Mouse (Mus musculus) bone marrow macrophage, adult 2 months (primary cell): Measurements from ENCODE around the gene Ryk.

Experiments used
- CTCF ChIP-seq: IDR thresholded peaks from 2 replicates; pipeline ENCODE4 v1.5.1; 2012; ENCODE audit warnings: low read depth, mild to moderate bottlenecking, low read length, moderate library complexity
- POLR2A ChIP-seq: IDR thresholded peaks from 2 replicates; pipeline ENCODE4 v1.6.1; 2012; ENCODE audit warnings: mild to moderate bottlenecking, low read depth, low read length, borderline replicate concordance

DNA sequence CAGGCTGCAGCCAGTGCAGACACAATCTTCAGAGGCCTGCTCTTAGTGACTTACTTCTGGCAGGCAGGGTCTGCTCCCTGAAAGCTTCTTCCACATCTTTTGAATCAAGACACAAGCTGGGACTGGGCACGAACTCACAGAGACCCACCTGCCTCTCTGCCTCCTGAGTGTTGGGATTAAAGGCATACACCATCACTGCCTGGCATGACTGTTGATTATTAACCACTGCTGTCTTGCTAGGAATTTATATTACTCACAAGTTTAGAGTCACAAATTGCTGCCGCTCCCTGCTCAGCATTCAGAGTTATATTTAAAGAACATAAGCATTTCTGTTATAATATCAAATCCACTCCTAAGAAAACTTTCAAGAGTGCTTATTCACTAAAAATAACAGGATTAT lies 23.1 kb downstream of the Ryk start:
- TF ChIP-seq POLR2A (no peak), CTCF (no peak)
